11 mouse cellular contexts compared by ENCODE assay signal in the genomic region with DNA sequence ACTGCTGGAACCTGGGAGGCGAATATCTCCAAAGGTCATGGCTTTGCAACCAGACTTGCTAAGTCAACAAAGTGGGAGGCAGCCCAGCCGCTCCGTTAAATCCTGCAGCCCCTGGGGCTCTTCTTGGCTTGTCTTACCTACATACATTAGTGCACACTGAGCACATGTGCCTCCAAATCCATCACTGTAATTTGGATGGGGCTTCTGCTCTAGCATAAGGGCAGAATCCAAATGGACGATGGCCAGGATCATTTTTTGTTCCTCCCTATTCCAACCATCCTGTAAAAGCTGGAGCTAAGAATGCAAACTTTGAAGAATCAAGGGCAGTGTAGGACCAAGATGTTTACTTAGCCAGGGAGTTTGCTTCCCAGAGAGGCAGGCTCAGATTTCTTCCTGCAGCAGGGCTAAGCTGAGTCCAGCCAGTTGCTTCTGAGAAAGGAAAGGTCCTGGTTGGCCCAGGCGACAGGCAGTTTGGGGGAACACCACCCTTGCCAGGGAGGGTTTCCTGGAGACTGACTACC. TPM values are rescaled to one million over a fixed set of nuclear protein-coding genes. Genes with fewer than 3 reads are reported as not detected.
DNase-seq lines count a peak whose midpoint lies in the region; ATAC-seq lines count a peak whose summit lies in the region.
"Had no signal": no experiment of that assay in that cellular context is flagged by ENCODE, and none has a peak within 500 bp of the region (broad histone marks: within the 10 kb centered on the region; RNA-seq: fewer than 3 reads in every experiment).

No protein-coding gene starts in this region.

- 0 out of 2 replicates have a peak overlapping the region, but pooled peaks have one; percentile 5 for H3K4me2 ChIP-seq in heart, embryonic 16.5 days (ENCODE audit: low read depth, low read length)
- peak overlapping the region; percentile 22; the same call in 1 of the 2 replicates for H3K4me2 ChIP-seq in lung, embryonic 15.5 days
- H3K4me2 ChIP-seq in embryonic facial prominence, embryonic 13.5 days, result 0 out of 2 replicates have a peak overlapping the region, but pooled peaks have one; percentile 33
- H3K4me2 ChIP-seq in stomach, embryonic 14.5 days (replicated peaks; ENCODE audit: low read depth, low read length), result peak overlapping the region; percentile 26; the same call in 1 of the 2 replicates

- no peak for ATAC-seq in heart, embryonic 16.5 days (replicated peaks; ENCODE audit: extremely low read depth, insufficient read depth, low FRiP score)
- no peak for ATAC-seq in lung, embryonic 15.5 days (ENCODE audit: borderline replicate concordance, extremely low read depth, low FRiP score, low TSS enrichment)
- no peak for ATAC-seq in embryonic facial prominence, embryonic 13.5 days (ENCODE audit: insufficient number of reproducible peaks, insufficient read depth, low FRiP score, low TSS enrichment, low read depth)
- peak; percentile 74; the same call in 1 of the 2 replicates for ATAC-seq in stomach, embryonic 14.5 days (ENCODE audit: insufficient number of reproducible peaks, insufficient read depth, low FRiP score, low read depth)

- 0 out of 2 replicates have a peak overlapping the region, but pooled peaks have one; percentile 31 for H3K27ac ChIP-seq in heart, embryonic 16.5 days (ENCODE audit: low read length)
- H3K27ac ChIP-seq in lung, embryonic 15.5 days, result no peak overlapping the region
- H3K27ac ChIP-seq in embryonic facial prominence, embryonic 13.5 days, result peak overlapping the region; percentile 52; the same call in 1 of the 2 replicates
- peak overlapping the region; percentile 63; the same call in 1 of the 2 replicates for H3K27ac ChIP-seq in stomach, embryonic 14.5 days (ENCODE audit: low read length)
- H3K27ac ChIP-seq: forebrain, embryonic 10.5 days; liver, embryonic 14.5 days had no signal

- DNase-seq in heart, postnatal 4 days, result no peak
- no peak for DNase-seq in lung, postnatal 4 days
- DNase-seq in urinary bladder, postnatal 25 days (ENCODE audit: low spot score), result no peak
- DNase-seq in ovary, postnatal 36 days (ENCODE audit: low spot score), result no peak

- H3K4me3 ChIP-seq in heart, embryonic 16.5 days (ENCODE audit: low read length), result no peak overlapping the region
- H3K4me3 ChIP-seq in lung, embryonic 15.5 days, result no peak overlapping the region
- no peak overlapping the region for H3K4me3 ChIP-seq in embryonic facial prominence, embryonic 13.5 days
- no peak overlapping the region for H3K4me3 ChIP-seq in stomach, embryonic 14.5 days (ENCODE audit: low read depth, low read length)
- H3K4me3 ChIP-seq: forebrain, embryonic 10.5 days; megakaryocyte, embryonic 14.5 days had no signal

- H3K9ac ChIP-seq in heart, embryonic 16.5 days (ENCODE audit: low read length), result no peak overlapping the region
- no peak overlapping the region for H3K9ac ChIP-seq in lung, embryonic 15.5 days
- no peak overlapping the region for H3K9ac ChIP-seq in embryonic facial prominence, embryonic 13.5 days
- no peak overlapping the region for H3K9ac ChIP-seq in stomach, embryonic 14.5 days (replicated peaks; ENCODE audit: low read depth, low read length)
- H3K9ac ChIP-seq: liver, embryonic 14.5 days had no signal

- 42% methylated on average over 5 of the region's 5 CpGs for WGBS in heart, embryonic 16.5 days
- 24% methylated on average over 5 of the region's 5 CpGs for WGBS in lung, embryonic 15.5 days
- 39% methylated on average over 5 of the region's 5 CpGs for WGBS in embryonic facial prominence, embryonic 13.5 days
- WGBS in stomach, embryonic 14.5 days, result 21% methylated on average over 5 of the region's 5 CpGs

- no peaks in the 10 kb centered on the region for H3K27me3 ChIP-seq in heart, embryonic 16.5 days (ENCODE audit: control insufficient read depth, insufficient read depth, low read length)
- H3K27me3 ChIP-seq in lung, embryonic 15.5 days, result no peaks in the 10 kb centered on the region
- no peaks in the 10 kb centered on the region for H3K27me3 ChIP-seq in embryonic facial prominence, embryonic 13.5 days
- H3K27me3 ChIP-seq in stomach, embryonic 14.5 days (ENCODE audit: control insufficient read depth, insufficient read depth, low read length), result no peaks in the 10 kb centered on the region

- H3K36me3 ChIP-seq in heart, embryonic 16.5 days (ENCODE audit: control insufficient read depth, insufficient read depth), result no peaks in the 10 kb centered on the region
- H3K36me3 ChIP-seq in lung, embryonic 15.5 days, result no peaks in the 10 kb centered on the region
- H3K36me3 ChIP-seq in embryonic facial prominence, embryonic 13.5 days, result no peaks in the 10 kb centered on the region
- H3K36me3 ChIP-seq in stomach, embryonic 14.5 days (ENCODE audit: control insufficient read depth, insufficient read depth, low read length), result no peaks in the 10 kb centered on the region
- H3K36me3 ChIP-seq: forebrain, embryonic 10.5 days had no signal

- peaks cover 2% of the 10 kb centered on the region; the same call in 1 of the 2 replicates for H3K4me1 ChIP-seq in heart, embryonic 16.5 days (ENCODE audit: control insufficient read depth, insufficient read depth, low read length)
- peaks cover 14% of the 10 kb centered on the region; the same call in 1 of the 2 replicates for H3K4me1 ChIP-seq in lung, embryonic 15.5 days
- H3K4me1 ChIP-seq in embryonic facial prominence, embryonic 13.5 days, result peaks cover 18% of the 10 kb centered on the region
- peaks cover 7% of the 10 kb centered on the region; the same call in 1 of the 2 replicates for H3K4me1 ChIP-seq in stomach, embryonic 14.5 days (ENCODE audit: control insufficient read depth, insufficient read depth, low read length)

- no peaks in the 10 kb centered on the region for H3K9me3 ChIP-seq in heart, embryonic 16.5 days (replicated peaks; ENCODE audit: control insufficient read depth, low read length)
- H3K9me3 ChIP-seq in lung, embryonic 15.5 days, result no peaks in the 10 kb centered on the region
- H3K9me3 ChIP-seq in embryonic facial prominence, embryonic 13.5 days, result no peaks in the 10 kb centered on the region
- no peaks in the 10 kb centered on the region for H3K9me3 ChIP-seq in stomach, embryonic 14.5 days (ENCODE audit: control insufficient read depth, low read depth, low read length)
- H3K9me3 ChIP-seq: forebrain, embryonic 10.5 days; megakaryocyte, embryonic 14.5 days had no signal

RNA-seq across cellular contexts. Expression of a gene that starts 41.6 kb away (rescaled TPM):
- 30.1 and 34.1 TPM in 2 replicates for polyA plus RNA-seq in heart, embryonic 16.5 days (2015; fragmentation: Nextera tagmentation; extraction: Ambion mirVana)
- total RNA-seq in heart, postnatal 4 days (2021), result 10 to 100 TPM; 29.4 to 29.5 TPM
- 50.4 and 55.0 TPM in 2 replicates for polyA plus RNA-seq in lung, embryonic 15.5 days (2015; fragmentation: Nextera tagmentation; extraction: Ambion mirVana)
- 61.3 and 64.6 TPM in 2 replicates for polyA plus RNA-seq in embryonic facial prominence, embryonic 13.5 days (2015; fragmentation: Nextera tagmentation; extraction: Ambion mirVana)
- polyA plus RNA-seq in stomach, embryonic 14.5 days (2014; fragmentation: Nextera tagmentation; extraction: Ambion mirVana), result 56.6 and 56.8 TPM in 2 replicates
